Mouse (Mus musculus): ENCODE results near the gene Ackr2. TPM values are rescaled to one million over a fixed set of nuclear protein-coding genes. Genes with fewer than 3 reads are reported as not detected.

Ackr2 gene
- polyA plus RNA-seq, 1 experiment from 2014 or later, result 0.24 TPM

GRCm38 (mm10) chr9:121906456-121906855 is 8.3 kb downstream of the Ackr2 start:
- ATAC-seq (replicated peaks; ENCODE audit: low FRiP score, low TSS enrichment, low read depth) (no peak), DNase-seq (ENCODE audit: low spot score) (no peak)
- 83% methylated on average over 5 of the region's 5 CpGs for WGBS
- Histone ChIP-seq H3K27ac (ENCODE audit: low read depth) (no peak overlapping the region), H3K36me3 (ENCODE audit: control insufficient read depth, insufficient read depth, low read length) (no peaks in the 10 kb centered on the region), H3K4me3 (ENCODE audit: low read depth, low read length) (no peak overlapping the region), H3K4me1 (replicated peaks; ENCODE audit: control insufficient read depth, insufficient read depth, low read length) (no peaks in the 10 kb centered on the region), H3K9me3 (ENCODE audit: control insufficient read depth, low read length) (no peaks in the 10 kb centered on the region), H3K4me2 (ENCODE audit: low read length) (no peak overlapping the region), H3K9ac (ENCODE audit: low read length) (no peak overlapping the region), H3K27me3 (replicated peaks; ENCODE audit: control insufficient read depth, insufficient read depth, low read length) (no peaks in the 10 kb centered on the region)

GRCm38 (mm10) chr9:121907356-121908070 is 9.4 kb downstream of the Ackr2 start:
- Histone ChIP-seq H3K36me3 (ENCODE audit: control insufficient read depth, insufficient read depth, low read length) (no peaks in the 10 kb centered on the region), H3K4me1 (replicated peaks; ENCODE audit: control insufficient read depth, insufficient read depth, low read length) (no peaks in the 10 kb centered on the region), H3K4me2 (ENCODE audit: low read length) (no peak overlapping the region), H3K27me3 (replicated peaks; ENCODE audit: control insufficient read depth, insufficient read depth, low read length) (no peaks in the 10 kb centered on the region), H3K9me3 (ENCODE audit: control insufficient read depth, low read length) (no peaks in the 10 kb centered on the region), H3K9ac (ENCODE audit: low read length) (no peak overlapping the region), H3K4me3 (ENCODE audit: low read depth, low read length) (no peak overlapping the region), H3K27ac (ENCODE audit: low read depth) (no peak overlapping the region)
- WGBS, result 73% methylated on average over 10 of the region's 10 CpGs
- no peak for DNase-seq (ENCODE audit: low spot score)
- ATAC-seq (replicated peaks; ENCODE audit: low FRiP score, low TSS enrichment, low read depth), result no peak

GRCm38 (mm10) chr9:121908321-121908720 is 10.2 kb downstream of the Ackr2 start:
- no peak overlapping the region for H3K4me2 ChIP-seq (ENCODE audit: low read length)
- no peaks in the 10 kb centered on the region for H3K27me3 ChIP-seq (replicated peaks; ENCODE audit: control insufficient read depth, insufficient read depth, low read length)
- H3K4me1 ChIP-seq (replicated peaks; ENCODE audit: control insufficient read depth, insufficient read depth, low read length), result no peaks in the 10 kb centered on the region
- ATAC-seq (replicated peaks; ENCODE audit: low FRiP score, low TSS enrichment, low read depth) (no peak), DNase-seq (ENCODE audit: low spot score) (no peak)
- no peak overlapping the region for H3K4me3 ChIP-seq (ENCODE audit: low read depth, low read length)
- H3K9ac ChIP-seq (ENCODE audit: low read length), result no peak overlapping the region
- H3K36me3 ChIP-seq (ENCODE audit: control insufficient read depth, insufficient read depth, low read length), result no peaks in the 10 kb centered on the region
- WGBS, result 89% methylated on average over 17 of the region's 17 CpGs
- no peaks in the 10 kb centered on the region for H3K9me3 ChIP-seq (ENCODE audit: control insufficient read depth, low read length)
- no peak overlapping the region for H3K27ac ChIP-seq (ENCODE audit: low read depth)

- no peak overlapping the region for H3K4me2 ChIP-seq (ENCODE audit: low read length)
- H3K36me3 ChIP-seq (ENCODE audit: control insufficient read depth, insufficient read depth, low read length), result no peaks in the 10 kb centered on the region
- no peak overlapping the region for H3K9ac ChIP-seq (ENCODE audit: low read length)
- no peaks in the 10 kb centered on the region for H3K4me1 ChIP-seq (replicated peaks; ENCODE audit: control insufficient read depth, insufficient read depth, low read length)
- WGBS, result 79% methylated on average over 6 of the region's 6 CpGs
- H3K4me3 ChIP-seq (ENCODE audit: low read depth, low read length), result no peak overlapping the region
- H3K27me3 ChIP-seq (replicated peaks; ENCODE audit: control insufficient read depth, insufficient read depth, low read length), result no peaks in the 10 kb centered on the region
- H3K27ac ChIP-seq (ENCODE audit: low read depth), result no peak overlapping the region
- no peaks in the 10 kb centered on the region for H3K9me3 ChIP-seq (ENCODE audit: control insufficient read depth, low read length)
- ATAC-seq (replicated peaks; ENCODE audit: low FRiP score, low TSS enrichment, low read depth) (no peak), DNase-seq (ENCODE audit: low spot score) (no peak)
These were observed 11.5 kb downstream of the Ackr2 start for GRCm38 (mm10) chr9:121909635-121910034.

- Histone ChIP-seq H3K27me3 (replicated peaks; ENCODE audit: control insufficient read depth, insufficient read depth, low read length) (no peaks in the 10 kb centered on the region), H3K27ac (ENCODE audit: low read depth) (no peak overlapping the region), H3K36me3 (ENCODE audit: control insufficient read depth, insufficient read depth, low read length) (no peaks in the 10 kb centered on the region), H3K4me2 (ENCODE audit: low read length) (no peak overlapping the region), H3K4me3 (ENCODE audit: low read depth, low read length) (no peak overlapping the region), H3K9me3 (ENCODE audit: control insufficient read depth, low read length) (no peaks in the 10 kb centered on the region), H3K9ac (ENCODE audit: low read length) (no peak overlapping the region), H3K4me1 (replicated peaks; ENCODE audit: control insufficient read depth, insufficient read depth, low read length) (no peaks in the 10 kb centered on the region)
- DNase-seq (ENCODE audit: low spot score), result no peak
- 90% methylated on average over 7 of the region's 7 CpGs for WGBS
- no peak for ATAC-seq (replicated peaks; ENCODE audit: low FRiP score, low TSS enrichment, low read depth)
These were observed 13.0 kb downstream of the Ackr2 start for GRCm38 (mm10) chr9:121911196-121911595.

- 79% methylated on average over 4 of the region's 4 CpGs for WGBS
- H3K4me3 ChIP-seq (ENCODE audit: low read depth, low read length), result no peak overlapping the region
- H3K36me3 ChIP-seq (ENCODE audit: control insufficient read depth, insufficient read depth, low read length), result no peaks in the 10 kb centered on the region
- H3K4me1 ChIP-seq (replicated peaks; ENCODE audit: control insufficient read depth, insufficient read depth, low read length), result no peaks in the 10 kb centered on the region
- DNase-seq (ENCODE audit: low spot score) (no peak), ATAC-seq (replicated peaks; ENCODE audit: low FRiP score, low TSS enrichment, low read depth) (no peak)
- no peak overlapping the region for H3K27ac ChIP-seq (ENCODE audit: low read depth)
- H3K4me2 ChIP-seq (ENCODE audit: low read length), result no peak overlapping the region
- H3K27me3 ChIP-seq (replicated peaks; ENCODE audit: control insufficient read depth, insufficient read depth, low read length), result no peaks in the 10 kb centered on the region
- H3K9ac ChIP-seq (ENCODE audit: low read length), result no peak overlapping the region
- no peaks in the 10 kb centered on the region for H3K9me3 ChIP-seq (ENCODE audit: control insufficient read depth, low read length)
These were observed 14.6 kb downstream of the Ackr2 start for GRCm38 (mm10) chr9:121912786-121913185.

- H3K36me3 ChIP-seq (ENCODE audit: control insufficient read depth, insufficient read depth, low read length), result no peaks in the 10 kb centered on the region
- H3K9me3 ChIP-seq (ENCODE audit: control insufficient read depth, low read length), result no peaks in the 10 kb centered on the region
- DNase-seq (ENCODE audit: low spot score) (no peak), ATAC-seq (replicated peaks; ENCODE audit: low FRiP score, low TSS enrichment, low read depth) (no peak)
- no peak overlapping the region for H3K9ac ChIP-seq (ENCODE audit: low read length)
- H3K27me3 ChIP-seq (replicated peaks; ENCODE audit: control insufficient read depth, insufficient read depth, low read length), result no peaks in the 10 kb centered on the region
- H3K4me3 ChIP-seq (ENCODE audit: low read depth, low read length), result no peak overlapping the region
- H3K4me1 ChIP-seq (replicated peaks; ENCODE audit: control insufficient read depth, insufficient read depth, low read length), result no peaks in the 10 kb centered on the region
- no peak overlapping the region for H3K4me2 ChIP-seq (ENCODE audit: low read length)
- 77% methylated on average over 8 of the region's 8 CpGs for WGBS
- no peak overlapping the region for H3K27ac ChIP-seq (ENCODE audit: low read depth)
These were observed 16.1 kb downstream of the Ackr2 start for GRCm38 (mm10) chr9:121914226-121914757.

GRCm38 (mm10) chr9:121915056-121915455 is 16.9 kb downstream of the Ackr2 start:
- no peak for ATAC-seq (replicated peaks; ENCODE audit: low FRiP score, low TSS enrichment, low read depth)

GRCm38 (mm10) chr9:121916102-121916501 is 17.9 kb downstream of the Ackr2 start, which contains the start of gene Cyp8b1:
TSS of gene Cyp8b1 (minus strand) at chr9:121916305.
- Histone ChIP-seq H3K36me3 (ENCODE audit: control insufficient read depth, insufficient read depth, low read length) (no peaks in the 10 kb centered on the region), H3K4me3 (ENCODE audit: low read depth, low read length) (no peak within 1 kb of the TSS), H3K4me2 (ENCODE audit: low read length) (no peak within 1 kb of the TSS), H3K9ac (ENCODE audit: low read length) (no peak within 1 kb of the TSS), H3K27ac (ENCODE audit: low read depth) (no peak within 1 kb of the TSS), H3K27me3 (replicated peaks; ENCODE audit: control insufficient read depth, insufficient read depth, low read length) (no peaks in the 10 kb centered on the region), H3K4me1 (replicated peaks; ENCODE audit: control insufficient read depth, insufficient read depth, low read length) (no peaks in the 10 kb centered on the region), H3K9me3 (ENCODE audit: control insufficient read depth, low read length) (no peaks in the 10 kb centered on the region)
- 71% methylated on average over 8 of the region's 8 CpGs for WGBS
- no peak for DNase-seq (ENCODE audit: low spot score)
- no peak; the same call in 1 of the 2 replicates for ATAC-seq (replicated peaks; ENCODE audit: low FRiP score, low TSS enrichment, low read depth)

More at GRCm38 (mm10) chr9:121915056-121915455, 16.9 kb downstream of the Ackr2 start:
- no peaks in the 10 kb centered on the region for H3K36me3 ChIP-seq (ENCODE audit: control insufficient read depth, insufficient read depth, low read length)
- H3K4me3 ChIP-seq (ENCODE audit: low read depth, low read length), result no peak overlapping the region
- no peaks in the 10 kb centered on the region for H3K4me1 ChIP-seq (replicated peaks; ENCODE audit: control insufficient read depth, insufficient read depth, low read length)
- H3K27ac ChIP-seq (ENCODE audit: low read depth), result no peak overlapping the region
- DNase-seq (ENCODE audit: low spot score), result no peak
- no peaks in the 10 kb centered on the region for H3K9me3 ChIP-seq (ENCODE audit: control insufficient read depth, low read length)
- H3K9ac ChIP-seq (ENCODE audit: low read length), result no peak overlapping the region
- no peak overlapping the region for H3K4me2 ChIP-seq (ENCODE audit: low read length)
- WGBS, result 85% methylated on average over 10 of the region's 10 CpGs
- H3K27me3 ChIP-seq (replicated peaks; ENCODE audit: control insufficient read depth, insufficient read depth, low read length), result no peaks in the 10 kb centered on the region

All from intestine, embryonic 14.5 days (tissue).